Mouse (Mus musculus): ENCODE measurements around the gene Myh10. TPM values are rescaled to one million over a fixed set of nuclear protein-coding genes. Genes with fewer than 3 reads are reported as not detected.

The Myh10 gene
- polyA plus RNA-seq, 1 experiment from 2014 or later, result 94.9 TPM

DNA sequence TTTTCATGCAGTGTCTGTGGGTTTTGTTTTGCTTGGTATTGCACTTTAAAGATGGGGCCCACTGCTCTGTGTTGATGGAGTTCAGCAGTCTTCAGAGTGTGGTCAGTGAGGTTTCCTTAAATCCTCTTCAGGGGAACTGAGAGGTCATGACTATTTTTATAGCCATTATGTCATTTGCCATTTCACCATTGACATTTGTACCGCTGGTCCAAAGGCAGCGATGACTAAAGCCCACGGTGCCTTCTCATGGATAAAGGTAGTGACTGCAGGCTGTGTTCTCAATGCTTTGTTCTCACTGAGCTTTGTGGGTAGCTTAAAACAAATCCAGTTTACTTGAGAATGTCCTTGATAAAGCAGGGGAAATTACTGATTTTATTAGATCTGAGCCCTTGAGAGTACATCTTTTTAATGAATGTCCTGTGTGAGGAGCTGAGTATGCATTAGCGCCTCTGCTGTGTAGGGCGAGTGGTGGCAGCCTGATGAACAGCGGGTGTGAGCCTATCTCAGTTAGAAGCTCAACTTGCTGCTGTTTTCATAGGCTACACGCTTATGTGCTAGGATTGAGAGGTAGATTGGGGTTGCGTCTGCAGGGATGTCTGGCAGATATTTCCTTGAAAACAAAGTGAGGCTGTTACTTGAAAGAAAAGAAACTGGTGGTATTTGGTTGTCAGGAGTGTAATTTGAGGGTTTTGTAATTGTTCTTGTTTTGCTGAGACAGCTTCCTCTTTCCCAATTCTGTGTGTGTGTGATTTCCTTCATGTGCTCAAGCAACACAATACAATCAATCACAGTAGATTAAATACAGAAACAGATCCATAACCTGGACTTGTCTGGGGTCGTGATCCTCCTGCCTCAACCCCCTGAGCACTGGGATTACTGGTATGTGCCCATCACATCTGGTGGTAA is 15.4 kb downstream of the Myh10 start:
- Histone ChIP-seq H3K27me3 (replicated peaks; ENCODE audit: control insufficient read depth, insufficient read depth, low read length) (no peaks in the 10 kb centered on the region), H3K9ac (ENCODE audit: low read depth, low read length) (no peak overlapping the region), H3K4me1 (ENCODE audit: control insufficient read depth, insufficient read depth, low read depth, low read length) (peaks cover 8% of the 10 kb centered on the region), H3K4me2 (ENCODE audit: low read length) (no peak overlapping the region), H3K9me3 (ENCODE audit: control insufficient read depth, low read length) (no peaks in the 10 kb centered on the region; the same call in 1 of the 2 replicates), H3K4me3 (ENCODE audit: low read length) (no peak overlapping the region), H3K36me3 (ENCODE audit: control insufficient read depth, insufficient read depth, low read length) (peaks cover 17% of the 10 kb centered on the region), H3K27ac (ENCODE audit: low read depth, low read length) (no peak overlapping the region; the same call in 1 of the 2 replicates)
- 63% methylated on average over 9 of the region's 9 CpGs for WGBS
- peak; percentile 68 for ATAC-seq

DNA sequence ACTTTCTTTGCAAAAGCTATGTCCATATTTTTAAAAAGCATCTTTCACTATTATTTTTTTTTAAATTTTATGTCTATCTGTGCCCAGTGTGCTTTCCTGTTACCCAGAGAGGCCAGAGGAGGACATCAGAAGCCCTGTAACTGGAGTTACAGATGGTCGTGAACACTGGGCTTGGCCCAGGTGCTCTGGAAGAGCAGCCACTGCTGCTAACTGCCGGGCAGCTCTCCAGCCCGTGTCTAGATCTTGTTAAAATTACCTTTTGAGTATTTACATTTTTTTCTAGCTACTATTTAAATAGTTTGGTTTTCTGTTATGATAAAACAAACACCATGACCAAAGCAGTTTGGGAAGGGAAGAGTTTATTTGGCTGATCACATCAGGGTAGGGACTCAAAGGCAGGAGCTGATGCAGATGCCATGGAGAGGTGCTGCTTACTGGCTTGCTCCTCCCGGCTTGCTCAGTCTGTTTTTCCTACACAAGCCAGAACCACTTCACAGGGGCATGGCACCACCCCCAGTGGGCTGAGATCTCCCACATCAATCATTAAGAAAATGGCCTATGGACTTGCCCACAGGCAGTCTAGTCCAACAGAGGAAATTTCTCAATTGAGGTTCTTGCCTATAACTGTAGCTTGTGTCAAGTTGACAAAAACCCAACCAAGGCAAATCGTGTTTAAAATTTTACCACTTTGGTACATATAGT is 16.7 kb downstream of the Myh10 start:
- no peaks in the 10 kb centered on the region for H3K27me3 ChIP-seq (replicated peaks; ENCODE audit: control insufficient read depth, insufficient read depth, low read length)
- WGBS, result 81% methylated on average over 5 of the region's 5 CpGs
- H3K4me2 ChIP-seq (ENCODE audit: low read length), result no peak overlapping the region
- peaks cover 8% of the 10 kb centered on the region for H3K36me3 ChIP-seq (ENCODE audit: control insufficient read depth, insufficient read depth, low read length)
- H3K4me1 ChIP-seq (ENCODE audit: control insufficient read depth, insufficient read depth, low read depth, low read length), result peaks cover 8% of the 10 kb centered on the region
- H3K4me3 ChIP-seq (ENCODE audit: low read length), result no peak overlapping the region
- no peaks in the 10 kb centered on the region; the same call in 1 of the 2 replicates for H3K9me3 ChIP-seq (ENCODE audit: control insufficient read depth, low read length)
- ATAC-seq, result no peak
- no peak overlapping the region for H3K9ac ChIP-seq (ENCODE audit: low read depth, low read length)
- H3K27ac ChIP-seq (ENCODE audit: low read depth, low read length), result no peak overlapping the region

GRCm38 (mm10) chr11:68716167-68716566 is 24.8 kb downstream of the Myh10 start:
- Histone ChIP-seq H3K4me2 (ENCODE audit: low read length) (no peak overlapping the region), H3K27me3 (replicated peaks; ENCODE audit: control insufficient read depth, insufficient read depth, low read length) (no peaks in the 10 kb centered on the region), H3K36me3 (ENCODE audit: control insufficient read depth, insufficient read depth, low read length) (no peaks in the 10 kb centered on the region), H3K4me1 (ENCODE audit: control insufficient read depth, insufficient read depth, low read depth, low read length) (peaks cover 19% of the 10 kb centered on the region), H3K27ac (ENCODE audit: low read depth, low read length) (no peak overlapping the region), H3K9ac (ENCODE audit: low read depth, low read length) (no peak overlapping the region), H3K4me3 (ENCODE audit: low read length) (no peak overlapping the region), H3K9me3 (ENCODE audit: control insufficient read depth, low read length) (no peaks in the 10 kb centered on the region)
- no peak for ATAC-seq
- WGBS, result 92% methylated on average over 4 of the region's 4 CpGs

GRCm38 (mm10) chr11:68717171-68717840 is 25.9 kb downstream of the Myh10 start:
- Histone ChIP-seq H3K36me3 (ENCODE audit: control insufficient read depth, insufficient read depth, low read length) (0 out of 2 replicates have a peak, but pooled peaks cover 6% of the 10 kb centered on the region), H3K9ac (ENCODE audit: low read depth, low read length) (no peak overlapping the region), H3K4me2 (ENCODE audit: low read length) (no peak overlapping the region), H3K27ac (ENCODE audit: low read depth, low read length) (no peak overlapping the region; the same call in 1 of the 2 replicates), H3K4me3 (ENCODE audit: low read length) (no peak overlapping the region), H3K27me3 (replicated peaks; ENCODE audit: control insufficient read depth, insufficient read depth, low read length) (no peaks in the 10 kb centered on the region), H3K4me1 (ENCODE audit: control insufficient read depth, insufficient read depth, low read depth, low read length) (peaks cover 19% of the 10 kb centered on the region), H3K9me3 (ENCODE audit: control insufficient read depth, low read length) (no peaks in the 10 kb centered on the region)
- ATAC-seq, result no peak
- WGBS, result 54% methylated on average over 16 of the region's 16 CpGs

GRCm38 (mm10) chr11:68719096-68719648 is 27.8 kb downstream of the Myh10 start:
- peaks cover 19% of the 10 kb centered on the region for H3K4me1 ChIP-seq (ENCODE audit: control insufficient read depth, insufficient read depth, low read depth, low read length)
- 59% methylated on average over 4 of the region's 4 CpGs for WGBS
- H3K27ac ChIP-seq (ENCODE audit: low read depth, low read length), result no peak overlapping the region
- H3K36me3 ChIP-seq (ENCODE audit: control insufficient read depth, insufficient read depth, low read length), result peaks cover 12% of the 10 kb centered on the region; the same call in 1 of the 2 replicates
- no peaks in the 10 kb centered on the region for H3K9me3 ChIP-seq (ENCODE audit: control insufficient read depth, low read length)
- H3K27me3 ChIP-seq (replicated peaks; ENCODE audit: control insufficient read depth, insufficient read depth, low read length), result no peaks in the 10 kb centered on the region
- no peak overlapping the region for H3K9ac ChIP-seq (ENCODE audit: low read depth, low read length)
- no peak overlapping the region for H3K4me3 ChIP-seq (ENCODE audit: low read length)
- no peak for ATAC-seq
- no peak overlapping the region for H3K4me2 ChIP-seq (ENCODE audit: low read length)

DNA sequence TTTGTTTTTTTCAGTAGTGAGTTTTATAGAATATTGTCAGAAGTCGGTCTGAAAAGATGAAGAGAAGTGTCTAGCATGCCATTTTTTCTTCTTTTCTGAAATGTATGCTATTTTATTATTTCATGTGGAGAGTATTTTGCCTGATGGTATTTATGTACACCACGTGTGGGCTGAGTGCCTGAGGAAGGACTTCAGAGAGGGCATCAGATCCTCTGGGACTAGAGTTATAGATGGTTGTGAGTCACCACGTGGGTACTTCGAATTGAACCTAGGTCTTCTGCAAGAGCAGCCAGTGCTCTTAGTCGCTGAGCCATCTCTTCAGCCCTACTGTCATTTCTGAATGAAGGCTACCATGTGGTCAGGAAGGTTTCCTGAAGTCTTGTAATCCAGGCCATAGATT is 28.4 kb downstream of the Myh10 start:
- Histone ChIP-seq H3K4me3 (ENCODE audit: low read length) (no peak overlapping the region), H3K4me2 (ENCODE audit: low read length) (no peak overlapping the region), H3K27ac (ENCODE audit: low read depth, low read length) (no peak overlapping the region), H3K9me3 (ENCODE audit: control insufficient read depth, low read length) (no peaks in the 10 kb centered on the region), H3K36me3 (ENCODE audit: control insufficient read depth, insufficient read depth, low read length) (peaks cover 12% of the 10 kb centered on the region; the same call in 1 of the 2 replicates), H3K27me3 (replicated peaks; ENCODE audit: control insufficient read depth, insufficient read depth, low read length) (no peaks in the 10 kb centered on the region), H3K9ac (ENCODE audit: low read depth, low read length) (no peak overlapping the region), H3K4me1 (ENCODE audit: control insufficient read depth, insufficient read depth, low read depth, low read length) (peaks cover 19% of the 10 kb centered on the region)
- no peak for ATAC-seq
- 79% methylated on average over 5 of the region's 5 CpGs for WGBS

DNA sequence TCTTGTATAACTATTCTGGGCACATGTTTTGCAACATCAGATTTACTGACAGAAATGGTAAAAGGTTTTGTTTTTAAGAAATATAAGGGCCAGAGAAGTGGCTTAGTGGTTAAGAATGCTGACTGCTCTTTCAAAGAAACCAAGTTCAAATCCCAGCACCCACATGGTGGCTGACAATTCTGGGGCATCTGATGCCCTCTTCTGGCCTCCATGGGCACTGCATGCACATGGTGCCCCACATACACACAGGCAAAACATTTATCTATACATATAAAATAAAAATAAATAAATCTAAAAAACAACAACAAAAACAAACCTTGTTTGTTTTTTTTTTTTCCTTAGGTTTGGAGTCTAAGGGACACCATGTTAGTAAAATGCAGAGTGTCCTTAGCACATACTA is 32.8 kb downstream of the Myh10 start:
- Histone ChIP-seq H3K9me3 (ENCODE audit: control insufficient read depth, low read length) (no peaks in the 10 kb centered on the region), H3K27me3 (replicated peaks; ENCODE audit: control insufficient read depth, insufficient read depth, low read length) (no peaks in the 10 kb centered on the region), H3K27ac (ENCODE audit: low read depth, low read length) (no peak overlapping the region), H3K9ac (ENCODE audit: low read depth, low read length) (no peak overlapping the region), H3K4me3 (ENCODE audit: low read length) (no peak overlapping the region), H3K36me3 (ENCODE audit: control insufficient read depth, insufficient read depth, low read length) (peaks cover 12% of the 10 kb centered on the region; the same call in 1 of the 2 replicates), H3K4me1 (ENCODE audit: control insufficient read depth, insufficient read depth, low read depth, low read length) (peaks cover 2% of the 10 kb centered on the region), H3K4me2 (ENCODE audit: low read length) (no peak overlapping the region)
- no peak for ATAC-seq

- Histone ChIP-seq H3K27me3 (replicated peaks; ENCODE audit: control insufficient read depth, insufficient read depth, low read length) (no peaks in the 10 kb centered on the region), H3K9ac (ENCODE audit: low read depth, low read length) (no peak overlapping the region), H3K9me3 (ENCODE audit: control insufficient read depth, low read length) (no peaks in the 10 kb centered on the region), H3K27ac (ENCODE audit: low read depth, low read length) (no peak overlapping the region), H3K36me3 (ENCODE audit: control insufficient read depth, insufficient read depth, low read length) (0 out of 2 replicates have a peak, but pooled peaks cover under 1% of the 10 kb centered on the region), H3K4me2 (ENCODE audit: low read length) (no peak overlapping the region), H3K4me1 (ENCODE audit: control insufficient read depth, insufficient read depth, low read depth, low read length) (no peaks in the 10 kb centered on the region), H3K4me3 (ENCODE audit: low read length) (no peak overlapping the region)
- no peak for ATAC-seq
- 87% methylated on average over 3 of the region's 3 CpGs for WGBS
Observed at GRCm38 (mm10) chr11:68728693-68729092, 37.3 kb downstream of the Myh10 start.

Measured in hindbrain, embryonic 16.5 days (tissue).